Mouse (Mus musculus): Measurements from ENCODE around the gene Arid1b. TPM values are rescaled to one million over a fixed set of nuclear protein-coding genes. Genes with fewer than 3 reads are reported as not detected.

The Arid1b gene
- polyA plus RNA-seq, 1 experiment from 2014 or later = 4.8 TPM

GRCm38 (mm10) chr17:5244526-5244925 is 250.4 kb downstream of the Arid1b start:
- 92% methylated on average over 2 of the region's 2 CpGs for WGBS
- TF ChIP-seq CTCF (IDR thresholded peaks at IDR 0.05; ENCODE audit: low read depth) = no peak
- Histone ChIP-seq H3K27ac (ENCODE audit: low read depth, low read length) (no peak overlapping the region), H3K4me3 (ENCODE audit: low read depth, low read length) (no peak overlapping the region), H3K4me1 (replicated peaks; ENCODE audit: control insufficient read depth, insufficient read depth, low read length) (no peaks in the 10 kb centered on the region), H3K9me3 (ENCODE audit: control insufficient read depth) (no peaks in the 10 kb centered on the region), H3K9ac (ENCODE audit: low read depth, low read length) (no peak overlapping the region), H3K27me3 (replicated peaks; ENCODE audit: control insufficient read depth, insufficient read depth, low read length) (no peaks in the 10 kb centered on the region), H3K4me2 (replicated peaks; ENCODE audit: low read depth) (no peak overlapping the region), H3K36me3 (ENCODE audit: control insufficient read depth, insufficient read depth) (no peaks in the 10 kb centered on the region)
- no peak for ATAC-seq

- no peak overlapping the region for H3K27ac ChIP-seq (ENCODE audit: low read depth, low read length)
- H3K4me3 ChIP-seq (ENCODE audit: low read depth, low read length) = no peak overlapping the region
- H3K27me3 ChIP-seq (replicated peaks; ENCODE audit: control insufficient read depth, insufficient read depth, low read length) = no peaks in the 10 kb centered on the region
- WGBS = 81% methylated on average over 11 of the region's 11 CpGs
- no peak for ATAC-seq
- H3K4me2 ChIP-seq (replicated peaks; ENCODE audit: low read depth) = no peak overlapping the region
- H3K36me3 ChIP-seq (ENCODE audit: control insufficient read depth, insufficient read depth) = no peaks in the 10 kb centered on the region
- no peaks in the 10 kb centered on the region for H3K4me1 ChIP-seq (replicated peaks; ENCODE audit: control insufficient read depth, insufficient read depth, low read length)
- H3K9ac ChIP-seq (ENCODE audit: low read depth, low read length) = no peak overlapping the region
- no peaks in the 10 kb centered on the region for H3K9me3 ChIP-seq (ENCODE audit: control insufficient read depth)
- TF ChIP-seq CTCF (IDR thresholded peaks at IDR 0.05; ENCODE audit: low read depth) = no peak
Observed at GRCm38 (mm10) chr17:5246688-5247087, 252.6 kb downstream of the Arid1b start.

GRCm38 (mm10) chr17:5247247-5247646 is 253.1 kb downstream of the Arid1b start:
- no peak for ATAC-seq
- no peak overlapping the region for H3K9ac ChIP-seq (ENCODE audit: low read depth, low read length)
- H3K4me2 ChIP-seq (replicated peaks; ENCODE audit: low read depth) = no peak overlapping the region
- H3K27me3 ChIP-seq (replicated peaks; ENCODE audit: control insufficient read depth, insufficient read depth, low read length) = no peaks in the 10 kb centered on the region
- H3K9me3 ChIP-seq (ENCODE audit: control insufficient read depth) = no peaks in the 10 kb centered on the region
- H3K36me3 ChIP-seq (ENCODE audit: control insufficient read depth, insufficient read depth) = no peaks in the 10 kb centered on the region
- no peaks in the 10 kb centered on the region for H3K4me1 ChIP-seq (replicated peaks; ENCODE audit: control insufficient read depth, insufficient read depth, low read length)
- H3K4me3 ChIP-seq (ENCODE audit: low read depth, low read length) = no peak overlapping the region
- no peak for TF ChIP-seq CTCF (IDR thresholded peaks at IDR 0.05; ENCODE audit: low read depth)
- WGBS = 85% methylated on average over 7 of the region's 7 CpGs
- H3K27ac ChIP-seq (ENCODE audit: low read depth, low read length) = no peak overlapping the region

- WGBS = 73% methylated on average over 15 of the region's 15 CpGs
- Histone ChIP-seq H3K9me3 (ENCODE audit: control insufficient read depth) (no peaks in the 10 kb centered on the region), H3K4me2 (replicated peaks; ENCODE audit: low read depth) (no peak overlapping the region), H3K4me1 (replicated peaks; ENCODE audit: control insufficient read depth, insufficient read depth, low read length) (no peaks in the 10 kb centered on the region), H3K4me3 (ENCODE audit: low read depth, low read length) (no peak overlapping the region), H3K27me3 (replicated peaks; ENCODE audit: control insufficient read depth, insufficient read depth, low read length) (no peaks in the 10 kb centered on the region), H3K9ac (ENCODE audit: low read depth, low read length) (no peak overlapping the region), H3K36me3 (ENCODE audit: control insufficient read depth, insufficient read depth) (no peaks in the 10 kb centered on the region), H3K27ac (ENCODE audit: low read depth, low read length) (no peak overlapping the region)
- no peak for TF ChIP-seq CTCF (IDR thresholded peaks at IDR 0.05; ENCODE audit: low read depth)
- no peak for ATAC-seq
Observed at GRCm38 (mm10) chr17:5247737-5248136, 253.6 kb downstream of the Arid1b start.

- no peak overlapping the region for H3K4me2 ChIP-seq (replicated peaks; ENCODE audit: low read depth)
- H3K9me3 ChIP-seq (ENCODE audit: control insufficient read depth) = no peaks in the 10 kb centered on the region
- no peaks in the 10 kb centered on the region for H3K36me3 ChIP-seq (ENCODE audit: control insufficient read depth, insufficient read depth)
- H3K4me3 ChIP-seq (ENCODE audit: low read depth, low read length) = no peak overlapping the region
- 57% methylated on average over 17 of the region's 17 CpGs for WGBS
- TF ChIP-seq CTCF (IDR thresholded peaks at IDR 0.05; ENCODE audit: low read depth) = no peak
- no peak overlapping the region; the same call in 1 of the 2 replicates for H3K27ac ChIP-seq (ENCODE audit: low read depth, low read length)
- no peaks in the 10 kb centered on the region for H3K27me3 ChIP-seq (replicated peaks; ENCODE audit: control insufficient read depth, insufficient read depth, low read length)
- no peak for ATAC-seq
- no peaks in the 10 kb centered on the region for H3K4me1 ChIP-seq (replicated peaks; ENCODE audit: control insufficient read depth, insufficient read depth, low read length)
- no peak overlapping the region for H3K9ac ChIP-seq (ENCODE audit: low read depth, low read length)
Observed at GRCm38 (mm10) chr17:5248957-5249656, 255.0 kb downstream of the Arid1b start.

- no peak for ATAC-seq
- no peaks in the 10 kb centered on the region for H3K4me1 ChIP-seq (replicated peaks; ENCODE audit: control insufficient read depth, insufficient read depth, low read length)
- no peaks in the 10 kb centered on the region for H3K36me3 ChIP-seq (ENCODE audit: control insufficient read depth, insufficient read depth)
- no peak overlapping the region for H3K9ac ChIP-seq (ENCODE audit: low read depth, low read length)
- H3K9me3 ChIP-seq (ENCODE audit: control insufficient read depth) = no peaks in the 10 kb centered on the region
- H3K27ac ChIP-seq (ENCODE audit: low read depth, low read length) = no peak overlapping the region
- TF ChIP-seq CTCF (IDR thresholded peaks at IDR 0.05; ENCODE audit: low read depth) = no peak
- WGBS = 55% methylated on average over 9 of the region's 9 CpGs
- H3K4me2 ChIP-seq (replicated peaks; ENCODE audit: low read depth) = no peak overlapping the region
- no peak overlapping the region for H3K4me3 ChIP-seq (ENCODE audit: low read depth, low read length)
- no peaks in the 10 kb centered on the region for H3K27me3 ChIP-seq (replicated peaks; ENCODE audit: control insufficient read depth, insufficient read depth, low read length)
Observed at GRCm38 (mm10) chr17:5249681-5250180, 255.6 kb downstream of the Arid1b start.

All from intestine, postnatal 0 days (tissue).